Comparison of ENCODE assay signal across 11 mouse cellular contexts in the genomic region with DNA sequence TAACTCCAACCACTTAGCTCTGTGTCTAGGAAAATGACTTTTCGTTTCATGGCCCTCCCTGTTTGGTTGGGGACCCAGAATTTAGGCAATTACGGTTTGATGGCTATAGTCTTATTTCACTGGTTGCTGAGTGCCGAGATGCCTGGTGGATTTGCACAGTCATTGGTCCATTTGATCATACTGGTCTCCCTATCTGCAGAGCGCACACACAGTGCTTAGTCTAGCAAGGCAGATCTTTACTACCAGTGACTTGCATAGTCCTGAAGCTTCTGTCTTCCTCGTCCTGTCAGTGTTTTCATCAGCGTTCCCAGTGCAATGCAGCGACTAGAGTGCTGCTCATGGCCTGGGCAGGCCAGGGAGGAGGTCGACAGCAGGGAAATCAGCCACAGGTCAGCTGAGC.
"Had no signal": no experiment of that assay in that cellular context is flagged by ENCODE, and none has a peak within 500 bp of the region (broad histone marks: within the 10 kb centered on the region; RNA-seq: fewer than 3 reads in every experiment).

No protein-coding gene starts in this region.

- H3K4me3 ChIP-seq: layer of hippocampus, adult 2 months; midbrain, embryonic 13.5 days had no signal

- DNase-seq: kidney, adult 11 months; kidney, postnatal 10 days; kidney, postnatal 4 days; lung, adult 2 months; lung, postnatal 36 days; right cerebral cortex, adult 18-20 months; right cerebral cortex, postnatal 25 days; thymus, postnatal 36 days had no signal

- H3K4me2 ChIP-seq: midbrain, embryonic 13.5 days had no signal

- H3K9me3 ChIP-seq: midbrain, embryonic 13.5 days had no signal

- H3K9ac ChIP-seq: midbrain, embryonic 13.5 days had no signal

- H3K27ac ChIP-seq: layer of hippocampus, adult 2 months; midbrain, embryonic 13.5 days had no signal

- H3K36me3 ChIP-seq: midbrain, embryonic 13.5 days had no signal

- H3K27me3 ChIP-seq: midbrain, embryonic 13.5 days had no signal

- ATAC-seq: lung, postnatal 0 days; midbrain, embryonic 13.5 days had no signal
